Comparison of ENCODE assay signal across 14 mouse cellular contexts in genomic region chr2:44590881-44591280, GRCm38 (mm10).
DNase-seq lines count a peak whose midpoint lies in the region; ATAC-seq and TF ChIP-seq lines count a peak whose summit lies in the region.
"Had no signal": no experiment of that assay in that cellular context is flagged by ENCODE, and none has a peak within 500 bp of the region (broad histone marks: within the 10 kb centered on the region; RNA-seq: fewer than 3 reads in every experiment).

No protein-coding gene starts in this region.

- no peaks in the 10 kb centered on the region for H3K36me3 ChIP-seq in forebrain, embryonic 15.5 days
- H3K36me3 ChIP-seq in forebrain, embryonic 10.5 days (replicated peaks), result no peaks in the 10 kb centered on the region; the same call in 1 of the 2 replicates
- H3K36me3 ChIP-seq: embryonic facial prominence, embryonic 15.5 days; liver, embryonic 12.5 days; neural tube, embryonic 12.5 days had no signal

- no peak overlapping the region for H3K9ac ChIP-seq in forebrain, embryonic 15.5 days (replicated peaks)
- H3K9ac ChIP-seq: embryonic facial prominence, embryonic 15.5 days; liver, embryonic 12.5 days; neural tube, embryonic 12.5 days had no signal

- no peak for TF ChIP-seq CTCF in brain, embryonic 14.5 days (IDR thresholded peaks at IDR 0.05; ENCODE audit: borderline replicate concordance, extremely low read depth, insufficient read depth, insufficient read length)

- DNase-seq in forebrain, embryonic 10.5 days (ENCODE audit: extremely low spot score, low spot score), result no peak
- DNase-seq in kidney, adult 18-20 months, result peak; percentile 18
- no peak for DNase-seq in kidney, adult 9 months
- DNase-seq in adipocyte (ENCODE audit: low spot score), result peak; percentile 16
- peak; percentile 39 for DNase-seq in brain, embryonic 14.5 days (ENCODE audit: low read depth)
- no peak for DNase-seq in retina, embryonic 14.5 days (ENCODE audit: low spot score)
- DNase-seq: right cerebral cortex, adult 18-20 months had no signal

- no peaks in the 10 kb centered on the region for H3K27me3 ChIP-seq in forebrain, embryonic 15.5 days
- no peaks in the 10 kb centered on the region for H3K27me3 ChIP-seq in forebrain, embryonic 10.5 days (ENCODE audit: poor library complexity, severe bottlenecking)
- H3K27me3 ChIP-seq: embryonic facial prominence, embryonic 15.5 days; liver, embryonic 12.5 days; neural tube, embryonic 12.5 days had no signal

- 36% methylated on average over 4 of the region's 4 CpGs for WGBS in forebrain, embryonic 15.5 days
- 81% methylated on average over 4 of the region's 4 CpGs for WGBS in forebrain, embryonic 10.5 days

- no peak for TF ChIP-seq POLR2A in brain, embryonic 14.5 days (IDR thresholded peaks at IDR 0.05; ENCODE audit: borderline replicate concordance, extremely low read depth, insufficient read depth, insufficient read length, poor library complexity, severe bottlenecking)

- no peak overlapping the region for H3K27ac ChIP-seq in forebrain, embryonic 15.5 days (replicated peaks)
- H3K27ac ChIP-seq in forebrain, embryonic 10.5 days, result no peak overlapping the region
- H3K27ac ChIP-seq: embryonic facial prominence, embryonic 15.5 days; liver, embryonic 12.5 days; neural tube, embryonic 12.5 days had no signal

- H3K4me1 ChIP-seq in forebrain, embryonic 15.5 days, result no peaks in the 10 kb centered on the region
- H3K4me1 ChIP-seq in forebrain, embryonic 10.5 days, result no peaks in the 10 kb centered on the region
- H3K4me1 ChIP-seq: embryonic facial prominence, embryonic 15.5 days; liver, embryonic 12.5 days; neural tube, embryonic 12.5 days had no signal

- H3K9me3 ChIP-seq in forebrain, embryonic 15.5 days, result no peaks in the 10 kb centered on the region
- H3K9me3 ChIP-seq in forebrain, embryonic 10.5 days, result no peaks in the 10 kb centered on the region; the same call in 1 of the 2 replicates
- H3K9me3 ChIP-seq: embryonic facial prominence, embryonic 15.5 days; liver, embryonic 12.5 days; neural tube, embryonic 12.5 days had no signal

- no peak overlapping the region for H3K4me2 ChIP-seq in forebrain, embryonic 15.5 days (replicated peaks)
- H3K4me2 ChIP-seq: embryonic facial prominence, embryonic 15.5 days; liver, embryonic 12.5 days; neural tube, embryonic 12.5 days had no signal

- no peak overlapping the region for H3K4me3 ChIP-seq in forebrain, embryonic 15.5 days
- no peak overlapping the region for H3K4me3 ChIP-seq in forebrain, embryonic 10.5 days
- H3K4me3 ChIP-seq: embryonic facial prominence, embryonic 15.5 days; liver, embryonic 12.5 days; neural tube, embryonic 12.5 days had no signal

- peak; percentile 41; the same call in 1 of the 2 replicates for ATAC-seq in forebrain, embryonic 15.5 days (replicated peaks)
- no peak for ATAC-seq in megakaryocyte, adult 5-6 weeks (ENCODE audit: poor library complexity, severe bottlenecking)
- ATAC-seq: intestine, embryonic 16.5 days; liver, embryonic 12.5 days; midbrain, embryonic 16.5 days had no signal

Comparison
In these comparisons a context has a peak if more than half of its experiments do, and no peak if none do; other contexts are left out.
1. DNase-seq: peak in kidney, adult 18-20 months (single experiment), adipocyte (single experiment) and brain, embryonic 14.5 days (single experiment); none in forebrain, embryonic 10.5 days (single experiment), kidney, adult 9 months (single experiment) and retina, embryonic 14.5 days (single experiment).